Mouse (Mus musculus) CD4-positive naive resting alpha-beta T cell, adult 76 days (primary cell): ENCODE measurements around the gene Gm26566. TPM values are rescaled to one million over a fixed set of nuclear protein-coding genes. Genes with fewer than 3 reads are reported as not detected.

Experiments used
- total RNA-seq: library from RNA; stranded (reverse); gene quantifications from one replicate; pipeline ENCODE4 v1.2.4, GENCODE M21; 2023

The Gm26566 gene
- 2.1 TPM for total RNA-seq

GRCm38 (mm10) chr4:88721791-88722721, at the start of gene Gm26566, which contains the start of gene Klhl9:
Gm26566 (plus strand) TSS chr4:88721805.
Klhl9 (minus strand) TSS chr4:88722465.

GRCm38 (mm10) chr4:88676824-88677223, 44.8 kb upstream of the Gm26566 start, which contains the start of gene Ifna16:
Ifna16 (minus strand) TSS chr4:88676924.

GRCm38 (mm10) chr4:88683812-88684211, 37.8 kb upstream of the Gm26566 start, which contains the start of gene Ifna2:
Ifna2 (minus strand) TSS chr4:88683912.

GRCm38 (mm10) chr4:88691259-88691658, 30.3 kb upstream of the Gm26566 start, which contains the start of gene Ifnab:
Ifnab (minus strand) TSS chr4:88691359.

GRCm38 (mm10) chr4:88754818-88755340, 33.3 kb downstream of the Gm26566 start, which contains the start of gene Gm13271:
Gm13271 (plus strand) TSS chr4:88754868.

GRCm38 (mm10) chr4:88759610-88760268, 38.1 kb downstream of the Gm26566 start, which contains the start of gene Gm13283:
Gm13283 (plus strand) TSS chr4:88760119.

Other genes starting within 250 kb of the Gm26566 start
- gene Ifnb1, start 199.0 kb upstream of the Gm26566 start, total RNA-seq: not detected
- not detected for gene Ifna15, start 163.6 kb upstream of the Gm26566 start, total RNA-seq
- gene Ifna14, start 150.0 kb upstream of the Gm26566 start, total RNA-seq: not detected
- not detected for gene Ifna9, start 129.4 kb upstream of the Gm26566 start, total RNA-seq
- not detected for gene Ifna12, start 118.4 kb upstream of the Gm26566 start, total RNA-seq
- gene C87499, start 87.4 kb upstream of the Gm26566 start, total RNA-seq: not detected
- not detected for gene Ifna13, start 77.3 kb upstream of the Gm26566 start, total RNA-seq
- not detected for gene Ifna16, start 44.9 kb upstream of the Gm26566 start, total RNA-seq
- not detected for gene Ifna2, start 37.9 kb upstream of the Gm26566 start, total RNA-seq
- gene Ifnab, start 30.4 kb upstream of the Gm26566 start, total RNA-seq: not detected
- 46.0 TPM for gene Klhl9, start 660 bp downstream of the Gm26566 start, total RNA-seq
- gene Gm13271, start 33.1 kb downstream of the Gm26566 start, total RNA-seq: not detected
- not detected for gene Gm13283, start 38.3 kb downstream of the Gm26566 start, total RNA-seq
- not detected for gene Gm13290, start 52.0 kb downstream of the Gm26566 start, total RNA-seq
- gene Gm13289, start 55.1 kb downstream of the Gm26566 start, total RNA-seq: not detected
- not detected for gene Gm13272, start 58.0 kb downstream of the Gm26566 start, total RNA-seq
- not detected for gene Ifnz, start 60.3 kb downstream of the Gm26566 start, total RNA-seq
- gene Gm13276, start 63.9 kb downstream of the Gm26566 start, total RNA-seq: not detected
- gene Gm13277, start 66.8 kb downstream of the Gm26566 start, total RNA-seq: not detected
- gene Gm13278, start 69.7 kb downstream of the Gm26566 start, total RNA-seq: not detected
- gene Gm13275, start 72.7 kb downstream of the Gm26566 start, total RNA-seq: not detected
- gene Gm13279, start 75.6 kb downstream of the Gm26566 start, total RNA-seq: not detected
- gene Gm13285, start 77.9 kb downstream of the Gm26566 start, total RNA-seq: not detected
- gene Gm13287, start 81.4 kb downstream of the Gm26566 start, total RNA-seq: not detected
- not detected for gene Gm13288, start 83.7 kb downstream of the Gm26566 start, total RNA-seq
- gene Ifna7, start 94.4 kb downstream of the Gm26566 start, total RNA-seq: not detected
- gene Ifna11, start 98.2 kb downstream of the Gm26566 start, total RNA-seq: not detected
- not detected for gene Ifna6, start 105.6 kb downstream of the Gm26566 start, total RNA-seq
- not detected for gene Ifna5, start 113.7 kb downstream of the Gm26566 start, total RNA-seq
- not detected for gene Ifna4, start 120.1 kb downstream of the Gm26566 start, total RNA-seq
- not detected for gene Ifna1, start 128.3 kb downstream of the Gm26566 start, total RNA-seq
- gene Ifne, start 158.4 kb downstream of the Gm26566 start, total RNA-seq: not detected